Mouse (Mus musculus) liver, embryonic 14.5 days (tissue): ENCODE results near the gene Gstm3. TPM values are rescaled to one million over a fixed set of nuclear protein-coding genes. Genes with fewer than 3 reads are reported as not detected.
"Not testable (repeated sequence)": the region's sequence is repeated elsewhere in the genome, so short reads cannot be mapped to it uniquely, and the experiment has no call there.

Experiments used
- ATAC-seq: fragments of 200-750 bp; cut with Nextera tagmentation; 2 replicates; pipeline ENCODE4 v1.8.0; 2017; ENCODE audit warnings: moderate number of reproducible peaks, mild to moderate bottlenecking, moderate library complexity; ENCODE audit not compliant: insufficient read depth
- DNase-seq, 3 experiments: peaks; one replicate each; pipeline ENCODE4 v3.0.0-alpha.2; 2012 to 2013; ENCODE audit warnings: low read depth in 3 of 3, low spot score in 3 of 3
- H3K27ac ChIP-seq: fragments of 300-500 bp; sonication (generic); 2 replicates; pipeline ENCODE4 v1.5.1; 2014; ENCODE audit warnings: moderate library complexity, mild to moderate bottlenecking, control low read depth, inconsistent platforms
- H3K27me3 ChIP-seq: fragments of 300-500 bp; sonication (generic); 2 replicates; pipeline ENCODE4 v1.6.1; 2014; ENCODE audit warnings: mild to moderate bottlenecking, low read length, moderate library complexity; ENCODE audit not compliant: control insufficient read depth, insufficient read depth
- H3K36me3 ChIP-seq: fragments of 300-500 bp; sonication (generic); replicated peaks from 2 replicates; pipeline ENCODE4 v1.6.1; 2014; ENCODE audit warnings: low read depth; ENCODE audit not compliant: control insufficient read depth, insufficient read depth
- H3K4me1 ChIP-seq, 2 experiments: fragments of 200-500 bp in 1 of 2; fragments of 300-500 bp in 1 of 2; sonication (generic) in 1 of 2; replicated peaks; 2 replicates each; pipeline ENCODE4 v1.6.1; 2012 to 2014; ENCODE audit warnings: antibody characterized with exemption in 1 of 2, inconsistent platforms in 1 of 2, low read length in 1 of 2; ENCODE audit not compliant: control insufficient read depth in 2 of 2, insufficient read depth in 2 of 2
- H3K4me2 ChIP-seq: fragments of 300-500 bp; sonication (generic); 2 replicates; pipeline ENCODE4 v1.6.1; 2014; ENCODE audit warnings: low read depth, mild to moderate bottlenecking, control low read depth, moderate library complexity
- H3K4me3 ChIP-seq, 2 experiments: fragments of 200-500 bp in 1 of 2; fragments of 300-500 bp in 1 of 2; sonication (generic) in 1 of 2; 2 replicates each; pipeline ENCODE4 v1.5.1; 2012 to 2014; ENCODE audit warnings: low read depth in 2 of 2, low read length in 2 of 2, mild to moderate bottlenecking in 2 of 2, control low read depth in 1 of 2, inconsistent platforms in 1 of 2, moderate library complexity in 1 of 2; ENCODE audit not compliant: insufficient read depth in 1 of 2
- H3K9ac ChIP-seq: fragments of 300-500 bp; sonication (generic); replicated peaks from 2 replicates; pipeline ENCODE4 v1.6.1; 2014; ENCODE audit warnings: mild to moderate bottlenecking, control low read depth, moderate library complexity
- H3K9me3 ChIP-seq: fragments of 300-500 bp; sonication (generic); 2 replicates; pipeline ENCODE4 v1.6.1; 2016; ENCODE audit warnings: low read length, mixed read lengths; ENCODE audit not compliant: control insufficient read depth
- CTCF ChIP-seq: IDR thresholded peaks from 2 replicates; pipeline ENCODE4 v1.5.1; 2016; ENCODE audit warnings: antibody characterized with exemption, low read depth, control low read depth
- EP300 ChIP-seq: IDR thresholded peaks from 2 replicates; pipeline ENCODE4 v1.6.1; 2016; ENCODE audit warnings: antibody characterized with exemption, low read depth
- WGBS: fragments of 180-500 bp; shearing (Covaris S2); extraction: QIAGEN DNeasy Blood & Tissue Kit; methylation state at CpG from one replicate; pipeline ENCODE4 v1.1.7; 2014; ENCODE audit not compliant: insufficient replicate concordance; 5-methylcytosine and 5-hydroxymethylcytosine counted together
- polyA plus RNA-seq, 2 experiments: library from polyadenylated mRNA; depleted of rRNA in 1 of 2; stranded (reverse) in 1 of 2; unstranded in 1 of 2; fragments of >200 nt; fragmentation: Nextera tagmentation in 1 of 2; extraction: Ambion mirVana in 1 of 2; gene quantifications; 2 replicates each; pipeline versions ENCODE4 v1.2.1 to v1.2.3; 2012 to 2014

Gene Gstm3
- polyA plus RNA-seq, 2 experiments: 4.1 to 11.7 TPM

- no peaks in the 10 kb centered on the region for H3K9me3 ChIP-seq
- 67% methylated on average over 3 of the region's 3 CpGs for WGBS
- TF ChIP-seq CTCF (no peak), EP300 (no peak)
- H3K4me1 ChIP-seq: no peaks in the 10 kb centered on the region
- H3K27ac ChIP-seq: no peak overlapping the region
- ATAC-seq (no peak), DNase-seq (no peak)
- H3K36me3 ChIP-seq: no peaks in the 10 kb centered on the region
- no peak overlapping the region for H3K9ac ChIP-seq
- no peaks in the 10 kb centered on the region for H3K27me3 ChIP-seq
- no peak overlapping the region for H3K4me3 ChIP-seq
- no peak overlapping the region for H3K4me2 ChIP-seq
These were observed 30.4 kb upstream of the Gstm3 start for GRCm38 (mm10) chr3:107999491-107999890.

- Histone ChIP-seq H3K27ac (no peak overlapping the region), H3K4me3 (no peak overlapping the region), H3K9ac (no peak overlapping the region), H3K27me3 (no peaks in the 10 kb centered on the region), H3K36me3 (no peaks in the 10 kb centered on the region), H3K9me3 (no peaks in the 10 kb centered on the region), H3K4me1 (no peaks in the 10 kb centered on the region), H3K4me2 (no peak overlapping the region)
- ATAC-seq (no peak), DNase-seq (no peak)
- TF ChIP-seq CTCF (no peak), EP300 (no peak)
- WGBS: 63% methylated on average over 3 of the region's 3 CpGs
These were observed 29.5 kb upstream of the Gstm3 start for GRCm38 (mm10) chr3:107998591-107998990.

GRCm38 (mm10) chr3:107996576-107996975 is 27.5 kb upstream of the Gstm3 start:
- no peak for ATAC-seq
- Histone ChIP-seq H3K36me3 (no peaks in the 10 kb centered on the region), H3K4me3 (no peak overlapping the region), H3K27me3 (no peaks in the 10 kb centered on the region), H3K9ac (no peak overlapping the region), H3K4me2 (no peak overlapping the region), H3K27ac (no peak overlapping the region), H3K4me1 (no peaks in the 10 kb centered on the region), H3K9me3 (no peaks in the 10 kb centered on the region)
- no peak for TF ChIP-seq EP300
- no peak for TF ChIP-seq CTCF
- DNase-seq: no peak
- 61% methylated on average over 4 of the region's 4 CpGs for WGBS

GRCm38 (mm10) chr3:107995974-107996373 is 26.9 kb upstream of the Gstm3 start:
- H3K27ac ChIP-seq, ATAC-seq, H3K4me3 ChIP-seq, H3K9me3 ChIP-seq, H3K4me2 ChIP-seq, H3K4me1 ChIP-seq, H3K36me3 ChIP-seq, H3K27me3 ChIP-seq, H3K9ac ChIP-seq, DNase-seq: not testable (repeated sequence)
- WGBS: 72% methylated on average over 2 of the region's 2 CpGs

- peak; percentile 45; the same call in 1 of the 2 replicates for ATAC-seq
- TF ChIP-seq EP300 (no peak), CTCF (no peak)
- H3K36me3 ChIP-seq: no peaks in the 10 kb centered on the region
- H3K9ac ChIP-seq: no peak within 1 kb of the TSS
- H3K27me3 ChIP-seq: no peaks in the 10 kb centered on the region
- H3K9me3 ChIP-seq: no peaks in the 10 kb centered on the region
- no peak for DNase-seq
- WGBS: 40% methylated on average over 8 of the region's 8 CpGs
- H3K4me2 ChIP-seq: no peak within 1 kb of the TSS
- H3K4me1 ChIP-seq: peaks cover 0 to 3% of the 10 kb centered on the region in 2 experiments; a peak in 1 of 4 replicates
- H3K27ac ChIP-seq: no peak within 1 kb of the TSS
- H3K4me3 ChIP-seq: no peak within 1 kb of the TSS
These were observed 17.0 kb upstream of the Gstm3 start, which contains the start of gene Gstm2 for GRCm38 (mm10) chr3:107986041-107986562. Gene Gstm2 (minus strand): TSS chr3:107986453.

- not testable (repeated sequence) for ATAC-seq, H3K4me1 ChIP-seq, H3K9me3 ChIP-seq, H3K27me3 ChIP-seq, H3K4me2 ChIP-seq, DNase-seq, H3K9ac ChIP-seq, H3K36me3 ChIP-seq, H3K27ac ChIP-seq, H3K4me3 ChIP-seq
- WGBS: 87% methylated on average over 2 of the region's 2 CpGs
These were observed 16.1 kb upstream of the Gstm3 start for GRCm38 (mm10) chr3:107985141-107985540.
